8 mouse cellular contexts compared by ENCODE assay signal in genomic region chr10:127209928-127210570, GRCm38 (mm10). TPM values are rescaled to one million over a fixed set of nuclear protein-coding genes. Genes with fewer than 3 reads are reported as not detected.
DNase-seq lines count a peak whose midpoint lies in the region; ATAC-seq and TF ChIP-seq lines count a peak whose summit lies in the region.

No protein-coding gene starts in this region.

- peaks cover 17% of the 10 kb centered on the region for H3K36me3 ChIP-seq in kidney, embryonic 16.5 days (ENCODE audit: insufficient read depth, low read length)
- H3K36me3 ChIP-seq in embryonic facial prominence, embryonic 10.5 days (replicated peaks) = peaks cover 39% of the 10 kb centered on the region
- H3K36me3 ChIP-seq in intestine, embryonic 14.5 days (ENCODE audit: control insufficient read depth, insufficient read depth, low read length) = peaks cover 34% of the 10 kb centered on the region
- peaks cover 23% of the 10 kb centered on the region for H3K36me3 ChIP-seq in midbrain, postnatal 0 days (ENCODE audit: insufficient read depth, low read length)

- H3K9ac ChIP-seq in kidney, embryonic 16.5 days (replicated peaks; ENCODE audit: low read length) = peak overlapping the region; percentile 88
- no peak overlapping the region for H3K9ac ChIP-seq in intestine, embryonic 14.5 days (ENCODE audit: low read length)
- H3K9ac ChIP-seq in midbrain, postnatal 0 days (replicated peaks; ENCODE audit: low read length, poor library complexity, severe bottlenecking) = peak overlapping the region; percentile 85

- peak overlapping the region; percentile 77 for H3K4me3 ChIP-seq in kidney, embryonic 16.5 days (ENCODE audit: low read length)
- peak overlapping the region; percentile 77 for H3K4me3 ChIP-seq in embryonic facial prominence, embryonic 10.5 days
- peak overlapping the region; percentile 87 for H3K4me3 ChIP-seq in intestine, embryonic 14.5 days (ENCODE audit: low read depth, low read length)
- H3K4me3 ChIP-seq in midbrain, postnatal 0 days (ENCODE audit: low read depth, low read length) = peak overlapping the region; percentile 84; the same call in 1 of the 2 replicates

- 80% methylated on average over 13 of the region's 13 CpGs for WGBS in kidney, embryonic 16.5 days
- 86% methylated on average over 13 of the region's 13 CpGs for WGBS in embryonic facial prominence, embryonic 10.5 days
- WGBS in intestine, embryonic 14.5 days = 80% methylated on average over 13 of the region's 13 CpGs
- 88% methylated on average over 13 of the region's 13 CpGs for WGBS in midbrain, postnatal 0 days

- peaks cover 12% of the 10 kb centered on the region for H3K4me1 ChIP-seq in kidney, embryonic 16.5 days (ENCODE audit: insufficient read depth, low read length)
- H3K4me1 ChIP-seq in embryonic facial prominence, embryonic 10.5 days = peaks cover 20% of the 10 kb centered on the region
- peaks cover 6% of the 10 kb centered on the region; the same call in 1 of the 2 replicates for H3K4me1 ChIP-seq in intestine, embryonic 14.5 days (replicated peaks; ENCODE audit: control insufficient read depth, insufficient read depth, low read length)
- H3K4me1 ChIP-seq in midbrain, postnatal 0 days (ENCODE audit: insufficient read depth, low read length) = peaks cover 9% of the 10 kb centered on the region

- H3K9me3 ChIP-seq in kidney, embryonic 16.5 days (ENCODE audit: low read length) = no peaks in the 10 kb centered on the region
- no peaks in the 10 kb centered on the region for H3K9me3 ChIP-seq in embryonic facial prominence, embryonic 10.5 days
- no peaks in the 10 kb centered on the region for H3K9me3 ChIP-seq in intestine, embryonic 14.5 days (ENCODE audit: control insufficient read depth, low read length)
- no peaks in the 10 kb centered on the region for H3K9me3 ChIP-seq in midbrain, postnatal 0 days (ENCODE audit: low read length)

- intact Hi-C loops in gastrocnemius, postnatal 36 days (cut with DNase I) = no loop called here

- no peak for DNase-seq in kidney, adult 11 months
- DNase-seq in embryonic facial prominence, embryonic 10.5 days (ENCODE audit: low spot score) = no peak
- DNase-seq in intestine, embryonic 14.5 days (ENCODE audit: low spot score) = no peak
- no peak for DNase-seq in midbrain, postnatal 0 days (ENCODE audit: low spot score)
- DNase-seq in gastrocnemius, postnatal 36 days = no peak
- no peak for DNase-seq in testis, postnatal 14 days (ENCODE audit: low spot score)
- DNase-seq in adrenal gland, adult 8-10 months = no peak

- no peak for TF ChIP-seq CTCF in midbrain, postnatal 0 days (IDR thresholded peaks at IDR 0.05)

- ATAC-seq in kidney, embryonic 16.5 days (ENCODE audit: low FRiP score, low TSS enrichment) = no peak
- ATAC-seq in intestine, embryonic 14.5 days (replicated peaks; ENCODE audit: low FRiP score, low TSS enrichment, low read depth) = no peak
- ATAC-seq in midbrain, postnatal 0 days (ENCODE audit: low FRiP score) = no peak

- H3K27me3 ChIP-seq in kidney, embryonic 16.5 days (ENCODE audit: insufficient read depth, low read length) = no peaks in the 10 kb centered on the region
- no peaks in the 10 kb centered on the region for H3K27me3 ChIP-seq in embryonic facial prominence, embryonic 10.5 days (replicated peaks; ENCODE audit: low read depth, poor library complexity, severe bottlenecking)
- H3K27me3 ChIP-seq in intestine, embryonic 14.5 days (replicated peaks; ENCODE audit: control insufficient read depth, insufficient read depth, low read length) = no peaks in the 10 kb centered on the region
- no peaks in the 10 kb centered on the region for H3K27me3 ChIP-seq in midbrain, postnatal 0 days (ENCODE audit: insufficient read depth, low read length)

- peak overlapping the region; percentile 93 for H3K27ac ChIP-seq in kidney, embryonic 16.5 days (ENCODE audit: low read length)
- H3K27ac ChIP-seq in embryonic facial prominence, embryonic 10.5 days (replicated peaks) = no peak overlapping the region
- no peak overlapping the region for H3K27ac ChIP-seq in intestine, embryonic 14.5 days (ENCODE audit: low read depth)
- H3K27ac ChIP-seq in midbrain, postnatal 0 days (ENCODE audit: low read depth, low read length) = no peak overlapping the region

- peak overlapping the region; percentile 87 for H3K4me2 ChIP-seq in kidney, embryonic 16.5 days (replicated peaks; ENCODE audit: low read depth, low read length)
- H3K4me2 ChIP-seq in intestine, embryonic 14.5 days (ENCODE audit: low read length) = peak overlapping the region; percentile 82
- H3K4me2 ChIP-seq in midbrain, postnatal 0 days (ENCODE audit: low read depth, low read length, poor library complexity, severe bottlenecking) = peak overlapping the region; percentile 93

RNA-seq across cellular contexts. Expression of gene Pip4k2c, which starts 1.3 kb away (rescaled TPM):
- polyA plus RNA-seq in kidney, embryonic 16.5 days (2015; fragmentation: Nextera tagmentation; extraction: Ambion mirVana) = 50.9 and 52.2 TPM in 2 replicates
- 25.3 and 25.9 TPM in 2 replicates for polyA plus RNA-seq in embryonic facial prominence, embryonic 10.5 days (2016; fragmentation: Nextera tagmentation; extraction: Ambion mirVana)
- polyA plus RNA-seq in intestine, embryonic 14.5 days (2014; fragmentation: Nextera tagmentation; extraction: Ambion mirVana) = 24.2 and 25.9 TPM in 2 replicates
- 17.0 and 18.3 TPM in 2 replicates for total RNA-seq in midbrain, postnatal 0 days (2014; rRNA removed)
- 14.5 and 15.1 TPM in 2 replicates for polyA plus RNA-seq in midbrain, postnatal 0 days (2015; fragmentation: Nextera tagmentation; extraction: Ambion mirVana)
- total RNA-seq in gastrocnemius, postnatal 36 days (2021) = 1 to 10 TPM; 5.6 to 6.1 TPM
- total RNA-seq in adrenal gland, adult 8-10 months (2022) = 10 to 100 TPM; 53.2 to 59.6 (median 57.1) TPM

RNA-seq across cellular contexts. Expression of gene Dtx3, which starts 14.5 kb away (rescaled TPM):
- polyA plus RNA-seq in kidney, embryonic 16.5 days (2015; fragmentation: Nextera tagmentation; extraction: Ambion mirVana) = 115 and 125 TPM in 2 replicates
- polyA plus RNA-seq in embryonic facial prominence, embryonic 10.5 days (2016; fragmentation: Nextera tagmentation; extraction: Ambion mirVana) = 107 and 115 TPM in 2 replicates
- 95.8 and 101 TPM in 2 replicates for polyA plus RNA-seq in intestine, embryonic 14.5 days (2014; fragmentation: Nextera tagmentation; extraction: Ambion mirVana)
- total RNA-seq in midbrain, postnatal 0 days (2014; rRNA removed) = 258 and 275 TPM in 2 replicates
- 205 and 217 TPM in 2 replicates for polyA plus RNA-seq in midbrain, postnatal 0 days (2015; fragmentation: Nextera tagmentation; extraction: Ambion mirVana)
- 10 to 100 TPM; 21.2 to 24.6 TPM for total RNA-seq in gastrocnemius, postnatal 36 days (2021)
- 100 to 1,000 TPM in 2 of 4 experiments, 10 to 100 TPM in 2; 61.1 to 158 (median 116) TPM for total RNA-seq in adrenal gland, adult 8-10 months (2022)

RNA-seq across cellular contexts. Expression of gene Arhgef25, which starts 20.2 kb away (rescaled TPM):
- 47.8 and 53.8 TPM in 2 replicates for polyA plus RNA-seq in kidney, embryonic 16.5 days (2015; fragmentation: Nextera tagmentation; extraction: Ambion mirVana)
- polyA plus RNA-seq in embryonic facial prominence, embryonic 10.5 days (2016; fragmentation: Nextera tagmentation; extraction: Ambion mirVana) = 26.9 and 29.6 TPM in 2 replicates
- polyA plus RNA-seq in intestine, embryonic 14.5 days (2014; fragmentation: Nextera tagmentation; extraction: Ambion mirVana) = 49.0 and 57.7 TPM in 2 replicates
- 47.6 and 48.8 TPM in 2 replicates for total RNA-seq in midbrain, postnatal 0 days (2014; rRNA removed)
- 13.5 and 15.4 TPM in 2 replicates for polyA plus RNA-seq in midbrain, postnatal 0 days (2015; fragmentation: Nextera tagmentation; extraction: Ambion mirVana)
- 1 to 10 TPM; 8.3 to 9.4 TPM for total RNA-seq in gastrocnemius, postnatal 36 days (2021)
- total RNA-seq in adrenal gland, adult 8-10 months (2022) = 10 to 100 TPM; 24.8 to 52.1 (median 37.9) TPM

RNA-seq across cellular contexts. Expression of gene Slc26a10, which starts 29.6 kb away (rescaled TPM):
- 2.7 and 4.4 TPM in 2 replicates for polyA plus RNA-seq in kidney, embryonic 16.5 days (2015; fragmentation: Nextera tagmentation; extraction: Ambion mirVana)
- 2.1 and 2.9 TPM in 2 replicates for polyA plus RNA-seq in embryonic facial prominence, embryonic 10.5 days (2016; fragmentation: Nextera tagmentation; extraction: Ambion mirVana)
- polyA plus RNA-seq in intestine, embryonic 14.5 days (2014; fragmentation: Nextera tagmentation; extraction: Ambion mirVana) = 0.93 and 1.3 TPM in 2 replicates
- total RNA-seq in midbrain, postnatal 0 days (2014; rRNA removed) = 0.05 TPM in 2 replicates
- polyA plus RNA-seq in midbrain, postnatal 0 days (2015; fragmentation: Nextera tagmentation; extraction: Ambion mirVana) = 0.80 TPM in 2 replicates
- total RNA-seq in gastrocnemius, postnatal 36 days (2021) = 1 to 10 TPM; 4.8 to 5.1 TPM
- 1 to 10 TPM in 1 of 4 experiments, under 1 TPM in 3; 0.21 to 2.3 (median 0.48) TPM for total RNA-seq in adrenal gland, adult 8-10 months (2022)

RNA-seq across cellular contexts. Expression of gene B4galnt1, which starts 45.0 kb away (rescaled TPM):
- 7.2 and 10.1 TPM in 2 replicates for polyA plus RNA-seq in kidney, embryonic 16.5 days (2015; fragmentation: Nextera tagmentation; extraction: Ambion mirVana)
- polyA plus RNA-seq in embryonic facial prominence, embryonic 10.5 days (2016; fragmentation: Nextera tagmentation; extraction: Ambion mirVana) = 3.0 and 3.8 TPM in 2 replicates
- 54.3 and 66.0 TPM in 2 replicates for polyA plus RNA-seq in intestine, embryonic 14.5 days (2014; fragmentation: Nextera tagmentation; extraction: Ambion mirVana)
- total RNA-seq in midbrain, postnatal 0 days (2014; rRNA removed) = 126 and 134 TPM in 2 replicates
- polyA plus RNA-seq in midbrain, postnatal 0 days (2015; fragmentation: Nextera tagmentation; extraction: Ambion mirVana) = 86.8 and 88.6 TPM in 2 replicates
- total RNA-seq in gastrocnemius, postnatal 36 days (2021) = 1 to 10 TPM in 1 of 2 experiments, under 1 TPM in 1; 0.69 to 1.0 TPM
- total RNA-seq in adrenal gland, adult 8-10 months (2022) = 10 to 100 TPM in 2 of 4 experiments, 1 to 10 TPM in 2; 8.8 to 13.4 (median 11.1) TPM
